Mouse (Mus musculus) hindbrain, postnatal 0 days (tissue): ENCODE results near the gene Npas3. TPM values are rescaled to one million over a fixed set of nuclear protein-coding genes. Genes with fewer than 3 reads are reported as not detected.

ENCODE experiments used
- ATAC-seq: fragments of 200-750 bp; cut with Nextera tagmentation; 2 replicates; pipeline ENCODE4 v1.8.0; 2017; ENCODE audit warnings: mild to moderate bottlenecking, moderate TSS enrichment, moderate library complexity
- DNase-seq: peaks from one replicate; pipeline ENCODE4 v3.0.0-alpha.2; 2015; ENCODE audit warnings: low spot score
- H3K27ac ChIP-seq: fragments of 300-500 bp; sonication (generic); 2 replicates; pipeline ENCODE4 v1.5.1; 2014; ENCODE audit warnings: mild to moderate bottlenecking
- H3K27me3 ChIP-seq: fragments of 300-500 bp; sonication (generic); 2 replicates; pipeline ENCODE4 v1.6.1; 2014; ENCODE audit warnings: low read length, mixed read lengths; ENCODE audit not compliant: insufficient read depth
- H3K36me3 ChIP-seq: fragments of 300-500 bp; sonication (generic); 2 replicates; pipeline ENCODE4 v1.6.1; 2014; ENCODE audit warnings: low read length, mixed read lengths; ENCODE audit not compliant: insufficient read depth
- H3K4me1 ChIP-seq: fragments of 300-500 bp; sonication (generic); 2 replicates; pipeline ENCODE4 v1.6.1; 2014; ENCODE audit warnings: antibody characterized with exemption, low read length, mixed read lengths; ENCODE audit not compliant: insufficient read depth
- H3K4me2 ChIP-seq: fragments of 300-500 bp; sonication (generic); 2 replicates; pipeline ENCODE4 v1.6.1; 2014; ENCODE audit warnings: low read depth, mild to moderate bottlenecking, low read length, moderate library complexity, mixed read lengths
- H3K4me3 ChIP-seq: fragments of 300-500 bp; sonication (generic); 2 replicates; pipeline ENCODE4 v1.5.1; 2014; ENCODE audit warnings: low read length
- H3K9ac ChIP-seq: fragments of 300-500 bp; sonication (generic); replicated peaks from 2 replicates; pipeline ENCODE4 v1.6.1; 2014; ENCODE audit warnings: mild to moderate bottlenecking, low read length, moderate library complexity, mixed read lengths
- H3K9me3 ChIP-seq: fragments of 300-500 bp; sonication (generic); 2 replicates; pipeline ENCODE4 v1.6.1; 2016; ENCODE audit warnings: low read length, mixed read lengths
- CTCF ChIP-seq: IDR thresholded peaks from 2 replicates; pipeline ENCODE4 v1.5.1; 2016; ENCODE audit warnings: antibody characterized with exemption, control low read depth, low read depth
- WGBS: fragments of 180-500 bp; shearing (Covaris S2); extraction: QIAGEN DNeasy Blood & Tissue Kit; methylation state at CpG from one replicate; pipeline ENCODE4 v1.1.7; 2014; 5-methylcytosine and 5-hydroxymethylcytosine counted together
- polyA plus RNA-seq: library from polyadenylated mRNA; unstranded; fragments of >200 nt; fragmentation: Nextera tagmentation; extraction: Ambion mirVana; gene quantifications from 2 replicates; pipeline ENCODE4 v1.2.1, GENCODE M21; 2015
- total RNA-seq: library from RNA; depleted of rRNA; stranded (reverse); fragments of >200 nt; gene quantifications from 2 replicates; pipeline ENCODE4 v1.2.3, GENCODE M21; 2014

The Npas3 gene
- total and polyA plus RNA-seq, 2 experiments from 2014 or later, result 28.0 to 53.8 TPM

GRCm38 (mm10) chr12:54017949-54018348 lies 769.5 kb downstream of the Npas3 start:
- no peak overlapping the region for H3K4me3 ChIP-seq
- no peaks in the 10 kb centered on the region for H3K36me3 ChIP-seq
- H3K27ac ChIP-seq, result no peak overlapping the region
- no peak for TF ChIP-seq CTCF
- DNase-seq (no peak), ATAC-seq (no peak)
- WGBS, result 80% methylated on average over 8 of the region's 8 CpGs
- H3K9ac ChIP-seq, result no peak overlapping the region
- no peak overlapping the region for H3K4me2 ChIP-seq
- no peaks in the 10 kb centered on the region for H3K4me1 ChIP-seq
- no peaks in the 10 kb centered on the region for H3K9me3 ChIP-seq
- H3K27me3 ChIP-seq, result no peaks in the 10 kb centered on the region

GRCm38 (mm10) chr12:54019979-54020378 lies 771.5 kb downstream of the Npas3 start:
- WGBS, result 74% methylated on average over 8 of the region's 8 CpGs
- DNase-seq (no peak), ATAC-seq (no peak)
- H3K4me1 ChIP-seq, result no peaks in the 10 kb centered on the region
- no peak overlapping the region for H3K4me2 ChIP-seq
- no peaks in the 10 kb centered on the region for H3K9me3 ChIP-seq
- H3K36me3 ChIP-seq, result no peaks in the 10 kb centered on the region
- no peak overlapping the region for H3K9ac ChIP-seq
- no peak overlapping the region for H3K4me3 ChIP-seq
- H3K27me3 ChIP-seq, result no peaks in the 10 kb centered on the region
- H3K27ac ChIP-seq, result no peak overlapping the region
- TF ChIP-seq CTCF, result no peak

- Histone ChIP-seq H3K9me3 (no peaks in the 10 kb centered on the region), H3K4me2 (no peak overlapping the region), H3K36me3 (no peaks in the 10 kb centered on the region), H3K4me3 (no peak overlapping the region), H3K27ac (peak overlapping the region; percentile 77), H3K27me3 (no peaks in the 10 kb centered on the region), H3K9ac (no peak overlapping the region), H3K4me1 (peaks cover 22% of the 10 kb centered on the region; the same call in 1 of the 2 replicates)
- TF ChIP-seq CTCF, result no peak
- ATAC-seq (peak; percentile 96), DNase-seq (peak; percentile 82)
- 10% methylated on average over 8 of the region's 8 CpGs for WGBS
Measured at GRCm38 (mm10) chr12:54034666-54035346, 786.3 kb downstream of the Npas3 start.

- no peaks in the 10 kb centered on the region for H3K9me3 ChIP-seq
- 96% methylated on average over 3 of the region's 3 CpGs for WGBS
Measured at GRCm38 (mm10) chr12:54037602-54038001, 789.1 kb downstream of the Npas3 start.

GRCm38 (mm10) chr12:54042996-54043544 lies 794.6 kb downstream of the Npas3 start:
- Histone ChIP-seq H3K4me2 (no peak overlapping the region), H3K9ac (no peak overlapping the region), H3K27me3 (no peaks in the 10 kb centered on the region), H3K9me3 (no peaks in the 10 kb centered on the region), H3K4me3 (no peak overlapping the region), H3K27ac (no peak overlapping the region), H3K36me3 (no peaks in the 10 kb centered on the region), H3K4me1 (peaks cover 4% of the 10 kb centered on the region; the same call in 1 of the 2 replicates)
- 41% methylated on average over 9 of the region's 9 CpGs for WGBS
- ATAC-seq (no peak), DNase-seq (no peak)
- TF ChIP-seq CTCF, result no peak

More at GRCm38 (mm10) chr12:54037602-54038001, 789.1 kb downstream of the Npas3 start:
- no peak overlapping the region for H3K4me3 ChIP-seq
- no peak for ATAC-seq
- peaks cover 16% of the 10 kb centered on the region; the same call in 1 of the 2 replicates for H3K4me1 ChIP-seq
- H3K4me2 ChIP-seq, result no peak overlapping the region
- no peak for DNase-seq
- TF ChIP-seq CTCF, result no peak
- no peak overlapping the region for H3K27ac ChIP-seq
- no peak overlapping the region for H3K9ac ChIP-seq
- H3K36me3 ChIP-seq, result no peaks in the 10 kb centered on the region
- no peaks in the 10 kb centered on the region for H3K27me3 ChIP-seq

- Histone ChIP-seq H3K9ac (no peak overlapping the region), H3K9me3 (no peaks in the 10 kb centered on the region), H3K4me1 (peaks cover 4% of the 10 kb centered on the region; the same call in 1 of the 2 replicates), H3K36me3 (no peaks in the 10 kb centered on the region), H3K27me3 (no peaks in the 10 kb centered on the region), H3K27ac (0 out of 2 replicates have a peak overlapping the region, but pooled peaks have one; percentile 11), H3K4me3 (no peak overlapping the region), H3K4me2 (no peak overlapping the region)
- TF ChIP-seq CTCF, result no peak
- WGBS, result 52% methylated on average over 15 of the region's 15 CpGs
- DNase-seq (no peak), ATAC-seq (no peak)
Measured at GRCm38 (mm10) chr12:54044606-54045334, 796.3 kb downstream of the Npas3 start.
